Mouse (Mus musculus) ZHBTc4 (cell line): Measurements from ENCODE around the gene Lsg1.

Experiments
- DNase-seq: peaks from one replicate; pipeline ENCODE4 v3.0.0-alpha.2; 2011; ENCODE audit warnings: low read depth, low spot score

The Lsg1 gene

GRCm38 (mm10) chr16:30518635-30519034 lies 68.8 kb downstream of the Lsg1 start:
- no peak for DNase-seq

GRCm38 (mm10) chr16:30517666-30518283 lies 69.6 kb downstream of the Lsg1 start:
- DNase-seq: no peak

- no peak for DNase-seq
Measured at GRCm38 (mm10) chr16:30516993-30517392, 70.4 kb downstream of the Lsg1 start.

- DNase-seq: peak; percentile 77
Measured at GRCm38 (mm10) chr16:30515418-30515817, 72.0 kb downstream of the Lsg1 start.

- no peak for DNase-seq
Measured at GRCm38 (mm10) chr16:30513050-30514024, 74.1 kb downstream of the Lsg1 start.

GRCm38 (mm10) chr16:30512375-30513049 lies 74.9 kb downstream of the Lsg1 start:
- DNase-seq: peak; percentile 93

GRCm38 (mm10) chr16:30511563-30512340 lies 75.6 kb downstream of the Lsg1 start:
- DNase-seq: no peak

- DNase-seq: peak; percentile 89
Measured at GRCm38 (mm10) chr16:30510504-30511451, 76.6 kb downstream of the Lsg1 start.
